38 mouse cellular contexts compared by ENCODE assay signal in genomic region chr2:105036401-105037070, GRCm38 (mm10). TPM values are rescaled to one million over a fixed set of nuclear protein-coding genes. Genes with fewer than 3 reads are reported as not detected.
DNase-seq lines count a peak whose midpoint lies in the region; ATAC-seq and TF ChIP-seq lines count a peak whose summit lies in the region.
"Had no signal": no experiment of that assay in that cellular context is flagged by ENCODE, and none has a peak within 500 bp of the region (broad histone marks: within the 10 kb centered on the region; RNA-seq: fewer than 3 reads in every experiment).

No protein-coding gene starts in this region.

- H3K9ac ChIP-seq in kidney, postnatal 0 days (ENCODE audit: low read depth, low read length) = no peak overlapping the region
- H3K9ac ChIP-seq: embryonic facial prominence, embryonic 13.5 days; heart, embryonic 15.5 days; hindbrain, embryonic 12.5 days; intestine, embryonic 15.5 days; liver, embryonic 14.5 days; midbrain, embryonic 15.5 days; stomach, embryonic 15.5 days had no signal

- DNase-seq in heart, adult 11 months = peak; percentile 79
- no peak for DNase-seq in heart, postnatal 10 days
- peak; percentile 53 for DNase-seq in kidney, postnatal 0 days (ENCODE audit: low spot score)
- no peak for DNase-seq in kidney, postnatal 14 days
- DNase-seq in adrenal gland, adult 8-10 months = peak; percentile 54
- peak; percentile 59 for DNase-seq in brain, embryonic 14.5 days (ENCODE audit: low read depth)
- DNase-seq in cerebellum, adult 9-10 months = no peak
- DNase-seq: cerebellum, adult 11-12 months; cerebellum, postnatal 10 days; gastrocnemius, postnatal 14 days; heart, postnatal 36 days; kidney, postnatal 25 days; liver; lung, adult 2 months; right cerebral cortex, postnatal 25 days; thymus, adult 18-20 months; thymus, postnatal 25 days had no signal

- no peak for TF ChIP-seq POLR2A in brain, embryonic 14.5 days (IDR thresholded peaks at IDR 0.05; ENCODE audit: borderline replicate concordance, extremely low read depth, insufficient read depth, insufficient read length, poor library complexity, severe bottlenecking)

- no peak overlapping the region for H3K4me3 ChIP-seq in kidney, postnatal 0 days (replicated peaks; ENCODE audit: low read depth, low read length)
- H3K4me3 ChIP-seq: embryonic facial prominence, embryonic 13.5 days; heart, embryonic 10.5 days; heart, embryonic 15.5 days; hindbrain, embryonic 12.5 days; intestine, embryonic 15.5 days; midbrain, embryonic 10.5 days; midbrain, embryonic 15.5 days; stomach, embryonic 15.5 days had no signal

- H3K36me3 ChIP-seq in kidney, postnatal 0 days (ENCODE audit: insufficient read depth, low read length) = no peaks in the 10 kb centered on the region
- H3K36me3 ChIP-seq: embryonic facial prominence, embryonic 13.5 days; heart, embryonic 10.5 days; heart, embryonic 15.5 days; hindbrain, embryonic 12.5 days; intestine, embryonic 15.5 days; midbrain, embryonic 10.5 days; midbrain, embryonic 15.5 days; stomach, embryonic 15.5 days had no signal

- no peak for ATAC-seq in kidney, postnatal 0 days (replicated peaks; ENCODE audit: low FRiP score, low read depth)
- ATAC-seq: activated CD4-positive, CD25-positive, alpha-beta regulatory T cell, adult 4 months; CD4-positive, CD25-positive, alpha-beta regulatory T cell, adult 4 months; intestine, embryonic 15.5 days; midbrain, embryonic 15.5 days had no signal

- H3K9me3 ChIP-seq in kidney, postnatal 0 days (replicated peaks; ENCODE audit: low read length) = no peaks in the 10 kb centered on the region
- H3K9me3 ChIP-seq: embryonic facial prominence, embryonic 13.5 days; heart, embryonic 10.5 days; heart, embryonic 15.5 days; hindbrain, embryonic 12.5 days; intestine, embryonic 15.5 days; midbrain, embryonic 10.5 days; midbrain, embryonic 15.5 days; stomach, embryonic 15.5 days had no signal

- 26% methylated on average over 11 of the region's 11 CpGs for WGBS in kidney, postnatal 0 days

- H3K4me2 ChIP-seq in kidney, postnatal 0 days (ENCODE audit: low read length) = no peak overlapping the region
- H3K4me2 ChIP-seq: embryonic facial prominence, embryonic 13.5 days; heart, embryonic 15.5 days; hindbrain, embryonic 12.5 days; intestine, embryonic 15.5 days; midbrain, embryonic 15.5 days; stomach, embryonic 15.5 days had no signal

- peaks cover 7% of the 10 kb centered on the region; the same call in 1 of the 2 replicates for H3K4me1 ChIP-seq in kidney, postnatal 0 days (replicated peaks; ENCODE audit: insufficient read depth, low read length)
- H3K4me1 ChIP-seq: embryonic facial prominence, embryonic 13.5 days; heart, embryonic 15.5 days; hindbrain, embryonic 12.5 days; intestine, embryonic 15.5 days; midbrain, embryonic 15.5 days; stomach, embryonic 15.5 days had no signal

- TF ChIP-seq CTCF in kidney, postnatal 0 days (IDR thresholded peaks at IDR 0.05; ENCODE audit: low read depth) = no peak
- TF ChIP-seq CTCF in brain, embryonic 14.5 days (IDR thresholded peaks at IDR 0.05; ENCODE audit: borderline replicate concordance, extremely low read depth, insufficient read depth, insufficient read length) = no peak

- intact Hi-C loops in heart, postnatal 10 days (cut with DNase I) = no loop called here

- H3K27me3 ChIP-seq in kidney, postnatal 0 days (ENCODE audit: insufficient read depth, low read length) = no peaks in the 10 kb centered on the region
- H3K27me3 ChIP-seq: embryonic facial prominence, embryonic 13.5 days; heart, embryonic 15.5 days; hindbrain, embryonic 12.5 days; intestine, embryonic 15.5 days; midbrain, embryonic 15.5 days; stomach, embryonic 15.5 days had no signal

- peak overlapping the region; percentile 60; the same call in 1 of the 2 replicates for H3K27ac ChIP-seq in kidney, postnatal 0 days
- H3K27ac ChIP-seq: embryonic facial prominence, embryonic 13.5 days; heart, embryonic 10.5 days; heart, embryonic 15.5 days; hindbrain, embryonic 12.5 days; hindbrain, postnatal 0 days; intestine, embryonic 15.5 days; liver, embryonic 14.5 days; midbrain, embryonic 10.5 days; midbrain, embryonic 15.5 days; stomach, embryonic 15.5 days had no signal

RNA-seq across cellular contexts. Expression of gene Eif3m, which starts 19.7 kb away (rescaled TPM):
- 100 to 1,000 TPM; 136 to 142 TPM for total RNA-seq in heart, postnatal 10 days (2021)
- polyA plus RNA-seq in kidney, postnatal 0 days (2015; fragmentation: Nextera tagmentation; extraction: Ambion mirVana) = 401 and 416 TPM in 2 replicates
- total RNA-seq in adrenal gland, adult 8-10 months (2022) = 100 to 1,000 TPM; 138 to 156 (median 148) TPM
- polyA plus RNA-seq in brain, embryonic 14.5 days (2012; rRNA removed) = 110 and 115 TPM in 2 replicates

RNA-seq across cellular contexts. Expression of gene Gm11060, which starts 55.3 kb away (rescaled TPM):
- total RNA-seq in heart, postnatal 10 days (2021) = not detected
- polyA plus RNA-seq in kidney, postnatal 0 days (2015; fragmentation: Nextera tagmentation; extraction: Ambion mirVana) = not detected in 2 replicates
- not detected for total RNA-seq in adrenal gland, adult 8-10 months (2022)
- polyA plus RNA-seq in brain, embryonic 14.5 days (2012; rRNA removed) = not detected in 2 replicates
- total RNA-seq: common myeloid progenitor, adult 5-6 weeks; gastrocnemius, postnatal 14 days; granulocyte monocyte progenitor cell, adult 5-6 weeks; heart, postnatal 36 days; hindbrain, postnatal 0 days; layer of hippocampus, adult 8-10 months; left cerebral cortex, postnatal 14 days; megakaryocyte progenitor cell, adult 5-6 weeks; neutrophil, adult 5-6 weeks had no signal
- polyA plus RNA-seq: activated CD4-positive, CD25-positive, alpha-beta regulatory T cell, adult 4 months; CD4-positive, CD25-positive, alpha-beta regulatory T cell, adult 4 months; embryonic facial prominence, embryonic 13.5 days; forebrain, embryonic 11.5 days; heart, embryonic 10.5 days; heart, embryonic 15.5 days; hindbrain, embryonic 12.5 days; hindbrain, postnatal 0 days; intestine, embryonic 15.5 days; limb, embryonic 11.5 days; liver, embryonic 14.5 days; lung, adult 2 months; midbrain, embryonic 10.5 days; midbrain, embryonic 15.5 days; neural tube, embryonic 11.5 days; stomach, embryonic 15.5 days had no signal

Comparison
In these comparisons a context has a peak if more than half of its experiments do, and no peak if none do; other contexts are left out.
1. DNase-seq: peak in heart, adult 11 months (single experiment), kidney, postnatal 0 days (single experiment), adrenal gland, adult 8-10 months (single experiment) and brain, embryonic 14.5 days (single experiment); none in heart, postnatal 10 days (0 of 2), kidney, postnatal 14 days (single experiment) and cerebellum, adult 9-10 months (single experiment).